Mouse (Mus musculus): ENCODE results near the gene Ndn. TPM values are rescaled to one million over a fixed set of nuclear protein-coding genes. Genes with fewer than 3 reads are reported as not detected.

Ndn gene
- 63.0 and 64.3 TPM in 2 replicates for polyA plus RNA-seq (2016; fragmentation: Nextera tagmentation; extraction: Ambion mirVana)

DNA sequence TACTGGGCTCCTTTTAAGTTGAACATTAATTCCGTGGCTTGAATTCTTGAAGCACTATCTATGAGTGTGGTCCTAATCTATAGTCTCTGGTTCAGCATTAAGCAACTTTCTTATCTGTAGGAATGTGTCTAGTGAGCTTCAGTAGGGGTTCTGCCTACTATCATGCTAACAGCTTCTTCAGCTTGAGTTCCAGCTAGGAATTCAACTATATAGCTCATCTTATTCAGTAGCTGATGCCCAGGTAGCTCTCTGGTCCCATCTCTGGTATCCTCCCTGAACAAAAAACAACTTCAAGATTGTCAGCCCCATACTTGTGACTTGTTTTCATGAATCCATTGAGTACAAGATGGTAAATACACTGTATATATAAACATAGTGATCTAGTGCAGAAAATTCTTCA, at the start of gene Ndn:
Gene Ndn, plus strand, starts transcription at position 301 of the 400 bp plus-strand sequence.
- Histone ChIP-seq H3K9ac (no peak within 1 kb of the TSS), H3K4me1 (replicated peaks) (0 out of 2 replicates have a peak, but pooled peaks cover 2% of the 10 kb centered on the region), H3K27ac (ENCODE audit: poor library complexity, severe bottlenecking) (no peak within 1 kb of the TSS), H3K36me3 (no peaks in the 10 kb centered on the region), H3K4me3 (no peak within 1 kb of the TSS), H3K9me3 (replicated peaks) (0 out of 2 replicates have a peak, but pooled peaks cover 6% of the 10 kb centered on the region), H3K27me3 (replicated peaks) (no peaks in the 10 kb centered on the region), H3K4me2 (no peak within 1 kb of the TSS)
- 26% methylated on average over 1 of the region's 1 CpGs for WGBS
- ATAC-seq (ENCODE audit: insufficient number of reproducible peaks, low FRiP score): no peak

DNA sequence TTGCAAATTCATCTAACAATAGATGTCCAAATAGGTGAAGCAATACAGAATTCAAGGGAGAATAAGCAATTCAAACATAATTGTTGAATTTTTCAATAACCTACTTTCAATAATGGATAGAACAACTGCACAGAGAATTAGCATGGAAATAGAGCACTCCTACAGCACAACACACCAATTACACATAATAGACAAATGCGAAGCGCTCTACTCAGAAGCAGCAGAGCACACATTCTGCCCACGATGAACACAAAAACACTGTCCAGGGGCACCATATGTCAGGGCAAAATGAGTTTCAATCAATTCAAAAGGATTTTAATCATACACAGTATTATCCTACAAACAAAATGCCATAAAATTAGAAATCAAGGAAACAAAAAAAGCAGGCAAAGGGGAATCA, 43.9 kb upstream of the Ndn start:
- Histone ChIP-seq H3K27me3 (replicated peaks) (no peaks in the 10 kb centered on the region), H3K36me3 (no peaks in the 10 kb centered on the region), H3K27ac (ENCODE audit: poor library complexity, severe bottlenecking) (no peak overlapping the region), H3K4me3 (no peak overlapping the region), H3K9ac (no peak overlapping the region), H3K4me1 (replicated peaks) (no peaks in the 10 kb centered on the region), H3K9me3 (replicated peaks) (no peaks in the 10 kb centered on the region), H3K4me2 (no peak overlapping the region)
- ATAC-seq (ENCODE audit: insufficient number of reproducible peaks, low FRiP score): no peak
- 81% methylated on average over 3 of the region's 3 CpGs for WGBS

DNA sequence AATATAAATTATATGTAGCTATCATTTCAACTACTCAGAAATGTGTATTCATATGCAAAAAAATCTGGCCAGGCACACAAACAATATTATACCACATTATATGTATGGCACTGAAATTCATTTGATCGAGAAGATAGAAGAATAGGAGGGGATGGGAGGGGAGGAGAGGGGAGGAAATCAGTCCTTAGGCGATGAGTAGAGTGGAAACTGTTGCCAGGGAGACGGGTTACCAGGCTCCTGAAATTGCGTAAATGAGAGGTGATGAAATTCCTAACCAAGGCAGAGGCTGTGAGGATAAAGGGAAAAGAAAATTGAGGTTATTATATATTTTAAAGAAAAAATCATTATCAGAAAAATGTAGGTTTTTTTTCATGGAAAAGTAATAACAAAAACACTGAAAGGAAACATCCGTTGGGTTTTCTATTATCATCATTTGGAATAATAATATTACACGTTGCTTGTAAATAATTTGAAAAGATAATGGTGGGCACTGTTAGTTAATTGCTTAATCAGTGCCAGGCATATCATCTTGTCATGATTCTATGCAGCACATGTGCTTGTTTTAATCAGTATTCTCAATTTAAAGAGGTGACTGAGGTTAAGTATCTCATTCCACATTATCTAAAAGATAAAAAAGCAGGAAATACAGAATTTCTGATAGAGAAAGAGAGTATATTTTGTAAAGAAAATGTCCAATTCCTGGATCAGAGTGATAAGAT, 39.3 kb upstream of the Ndn start:
- Histone ChIP-seq H3K27me3 (replicated peaks) (no peaks in the 10 kb centered on the region), H3K9me3 (replicated peaks) (0 out of 2 replicates have a peak, but pooled peaks cover 2% of the 10 kb centered on the region), H3K36me3 (no peaks in the 10 kb centered on the region), H3K4me3 (no peak overlapping the region), H3K4me1 (replicated peaks) (no peaks in the 10 kb centered on the region), H3K4me2 (no peak overlapping the region), H3K9ac (no peak overlapping the region), H3K27ac (ENCODE audit: poor library complexity, severe bottlenecking) (no peak overlapping the region)
- 43% methylated on average over 6 of the region's 6 CpGs for WGBS
- ATAC-seq (ENCODE audit: insufficient number of reproducible peaks, low FRiP score): no peak

DNA sequence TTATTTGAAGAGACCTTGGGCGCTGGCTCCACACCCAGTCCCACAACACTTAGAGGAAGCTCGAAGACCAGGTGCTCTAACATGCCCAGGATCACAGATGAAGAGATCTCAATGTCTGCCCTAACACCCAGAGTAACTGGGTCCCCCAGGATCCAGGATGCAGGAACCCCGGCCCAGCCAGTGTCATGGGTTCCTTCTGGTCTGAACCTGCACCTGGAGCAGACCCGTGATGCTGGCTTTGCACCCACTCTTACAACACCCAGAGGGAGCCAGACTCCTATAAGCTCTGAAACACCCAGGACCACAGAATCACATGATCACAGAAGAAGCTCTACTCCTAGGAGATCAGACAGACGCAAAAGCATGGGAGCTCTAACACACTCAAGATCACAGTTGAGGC, 29.6 kb upstream of the Ndn start:
- H3K36me3 ChIP-seq: no peaks in the 10 kb centered on the region

DNA sequence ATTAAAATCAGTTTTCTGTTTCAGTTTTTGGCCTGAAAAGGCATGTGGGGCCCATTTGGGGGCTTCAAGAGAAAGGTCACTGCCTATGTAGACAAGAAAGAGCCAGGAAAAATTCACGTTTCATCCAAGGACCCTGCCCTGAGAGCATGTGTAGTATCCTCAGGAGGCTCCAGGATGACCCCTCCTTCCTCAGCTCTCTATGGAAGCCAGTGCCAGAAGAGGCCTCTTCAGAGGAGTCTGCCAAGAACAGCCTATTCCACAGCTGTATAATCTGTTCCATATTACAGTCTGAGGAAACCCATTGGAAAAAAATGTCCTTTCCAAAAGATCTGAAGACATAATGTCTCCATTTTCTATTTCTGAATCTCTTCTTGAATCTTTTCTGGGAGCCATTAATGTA, 958 bp upstream of the Ndn start:
- Histone ChIP-seq H3K9me3 (replicated peaks) (0 out of 2 replicates have a peak, but pooled peaks cover 6% of the 10 kb centered on the region), H3K27me3 (replicated peaks) (no peaks in the 10 kb centered on the region), H3K4me2 (no peak overlapping the region), H3K4me3 (no peak overlapping the region), H3K9ac (no peak overlapping the region), H3K36me3 (no peaks in the 10 kb centered on the region), H3K4me1 (replicated peaks) (0 out of 2 replicates have a peak, but pooled peaks cover 2% of the 10 kb centered on the region), H3K27ac (ENCODE audit: poor library complexity, severe bottlenecking) (no peak overlapping the region)
- no peak for ATAC-seq (ENCODE audit: insufficient number of reproducible peaks, low FRiP score)
- WGBS: 24% methylated on average over 1 of the region's 1 CpGs

More for the DNA sequence above, 29.6 kb upstream of the Ndn start:
- Histone ChIP-seq H3K9me3 (replicated peaks) (peaks cover 6% of the 10 kb centered on the region; the same call in 1 of the 2 replicates), H3K27me3 (replicated peaks) (no peaks in the 10 kb centered on the region), H3K4me2 (no peak overlapping the region), H3K4me1 (replicated peaks) (no peaks in the 10 kb centered on the region), H3K27ac (ENCODE audit: poor library complexity, severe bottlenecking) (no peak overlapping the region), H3K4me3 (no peak overlapping the region), H3K9ac (no peak overlapping the region)
- 72% methylated on average over 5 of the region's 5 CpGs for WGBS
- ATAC-seq (ENCODE audit: insufficient number of reproducible peaks, low FRiP score): no peak

DNA sequence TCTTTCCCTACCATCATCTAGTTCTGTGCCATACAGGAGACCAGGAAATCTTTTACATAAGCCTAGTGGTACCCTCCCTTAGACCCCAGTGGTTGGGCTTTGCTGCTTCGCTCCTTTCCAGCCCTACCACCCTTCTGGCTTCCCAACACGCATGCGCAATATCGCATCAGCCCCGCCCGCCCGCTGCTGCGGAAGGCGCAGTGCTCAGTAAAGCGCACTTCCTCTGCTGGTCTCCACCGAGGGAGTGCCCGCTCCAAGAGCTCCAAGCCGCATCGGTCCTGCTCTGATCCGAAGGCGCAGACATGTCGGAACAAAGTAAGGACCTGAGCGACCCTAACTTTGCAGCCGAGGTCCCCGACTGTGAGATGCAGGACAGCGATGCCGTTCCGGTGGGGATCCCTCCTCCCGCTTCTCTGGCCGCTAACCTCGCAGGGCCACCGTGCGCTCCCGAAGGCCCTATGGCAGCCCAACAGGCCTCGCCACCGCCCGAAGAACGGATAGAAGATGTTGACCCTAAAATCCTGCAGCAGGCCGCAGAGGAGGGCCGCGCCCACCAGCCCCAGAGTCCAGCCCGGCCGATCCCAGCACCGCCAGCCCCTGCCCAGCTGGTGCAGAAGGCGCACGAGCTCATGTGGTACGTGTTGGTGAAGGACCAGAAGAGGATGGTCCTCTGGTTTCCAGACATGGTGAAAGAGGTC, 1.9 kb downstream of the Ndn start:
- ATAC-seq (ENCODE audit: insufficient number of reproducible peaks, low FRiP score): peak; percentile 90
- 10% methylated on average over 42 of the region's 42 CpGs for WGBS
- peak overlapping the region; percentile 65 for H3K9ac ChIP-seq
- no peak overlapping the region for H3K27ac ChIP-seq (ENCODE audit: poor library complexity, severe bottlenecking)
- H3K9me3 ChIP-seq (replicated peaks): 0 out of 2 replicates have a peak, but pooled peaks cover 6% of the 10 kb centered on the region
- H3K4me2 ChIP-seq: peak overlapping the region; percentile 66
- H3K4me3 ChIP-seq: peak overlapping the region; percentile 56
- H3K4me1 ChIP-seq (replicated peaks): 0 out of 2 replicates have a peak, but pooled peaks cover 2% of the 10 kb centered on the region
- H3K36me3 ChIP-seq: no peaks in the 10 kb centered on the region
- H3K27me3 ChIP-seq (replicated peaks): no peaks in the 10 kb centered on the region

DNA sequence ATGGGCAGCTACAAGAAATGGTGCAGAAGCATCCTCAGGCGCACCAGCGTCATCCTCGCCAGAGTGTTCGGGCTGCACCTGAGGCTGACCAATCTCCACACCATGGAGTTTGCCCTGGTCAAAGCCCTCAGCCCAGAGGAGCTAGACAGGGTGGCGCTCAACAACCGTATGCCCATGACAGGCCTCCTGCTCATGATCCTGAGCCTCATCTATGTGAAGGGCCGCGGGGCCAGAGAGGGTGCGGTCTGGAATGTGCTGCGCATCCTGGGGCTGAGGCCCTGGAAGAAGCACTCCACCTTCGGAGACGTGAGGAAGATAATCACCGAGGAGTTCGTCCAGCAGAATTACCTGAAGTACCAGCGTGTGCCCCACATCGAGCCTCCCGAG, 2.4 kb downstream of the Ndn start:
- H3K27ac ChIP-seq (ENCODE audit: poor library complexity, severe bottlenecking): no peak overlapping the region
- no peaks in the 10 kb centered on the region for H3K36me3 ChIP-seq
- H3K4me2 ChIP-seq: peak overlapping the region; percentile 66
- H3K9me3 ChIP-seq (replicated peaks): 0 out of 2 replicates have a peak, but pooled peaks cover 6% of the 10 kb centered on the region
- 0 out of 2 replicates have a peak, but pooled peaks have one; percentile 3 for ATAC-seq (ENCODE audit: insufficient number of reproducible peaks, low FRiP score)
- H3K9ac ChIP-seq: peak overlapping the region; percentile 65; the same call in 1 of the 2 replicates
- WGBS: 27% methylated on average over 17 of the region's 17 CpGs
- no peaks in the 10 kb centered on the region for H3K27me3 ChIP-seq (replicated peaks)
- 0 out of 2 replicates have a peak, but pooled peaks cover 2% of the 10 kb centered on the region for H3K4me1 ChIP-seq (replicated peaks)
- H3K4me3 ChIP-seq: peak overlapping the region; percentile 56

DNA sequence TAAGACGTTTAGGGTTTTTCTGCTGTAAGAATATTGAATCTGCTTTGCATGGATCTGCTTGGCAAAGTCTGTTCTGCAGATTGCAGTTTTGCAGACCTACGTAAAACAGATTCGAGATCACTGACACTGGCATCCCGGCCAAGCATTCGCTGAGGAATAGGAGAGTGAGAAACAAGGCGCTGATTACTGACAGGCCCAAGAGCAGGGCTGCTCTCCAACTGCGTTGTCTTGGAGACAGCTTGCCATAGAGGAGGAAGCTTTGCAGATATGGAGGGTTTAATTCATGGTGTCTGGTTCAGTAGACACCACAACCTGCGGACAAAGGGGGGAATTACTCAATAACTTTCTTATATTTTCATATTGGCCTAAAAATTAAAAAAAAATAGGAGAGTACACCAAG, 4.9 kb downstream of the Ndn start:
- H3K4me3 ChIP-seq: no peak overlapping the region
- ATAC-seq (ENCODE audit: insufficient number of reproducible peaks, low FRiP score): no peak
- H3K9me3 ChIP-seq (replicated peaks): 0 out of 2 replicates have a peak, but pooled peaks cover 6% of the 10 kb centered on the region
- no peak overlapping the region for H3K27ac ChIP-seq (ENCODE audit: poor library complexity, severe bottlenecking)
- H3K4me2 ChIP-seq: no peak overlapping the region
- no peaks in the 10 kb centered on the region for H3K36me3 ChIP-seq
- H3K9ac ChIP-seq: no peak overlapping the region
- 0 out of 2 replicates have a peak, but pooled peaks cover 2% of the 10 kb centered on the region for H3K4me1 ChIP-seq (replicated peaks)
- 32% methylated on average over 8 of the region's 8 CpGs for WGBS
- H3K27me3 ChIP-seq (replicated peaks): no peaks in the 10 kb centered on the region

DNA sequence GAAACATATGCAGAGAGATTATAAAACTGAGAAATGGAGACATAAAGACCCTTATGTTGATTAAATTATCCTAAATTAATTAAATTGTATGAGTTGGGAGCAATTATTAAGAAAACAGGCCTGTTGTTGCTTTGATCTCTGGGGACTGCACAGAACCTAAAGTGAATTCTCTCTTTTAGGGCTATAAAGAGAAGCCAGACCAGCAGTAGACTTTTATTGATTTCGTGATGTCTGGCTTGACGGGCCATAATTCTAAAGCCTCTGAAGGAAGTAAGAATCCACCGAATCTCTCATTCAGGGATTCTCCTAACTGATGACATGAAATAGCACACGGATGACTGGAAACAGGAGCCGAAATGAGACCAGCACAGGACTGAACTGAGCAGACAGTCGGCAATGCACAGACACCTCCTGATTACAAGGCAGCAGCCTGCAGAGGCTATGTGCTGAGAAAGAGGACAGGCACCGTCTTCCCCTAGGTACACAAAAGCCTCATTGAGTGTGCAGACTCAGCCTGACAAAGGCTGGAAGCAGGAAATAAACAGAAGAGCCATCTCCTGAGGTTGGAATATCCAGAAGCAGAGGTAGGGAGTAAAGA, 18.8 kb downstream of the Ndn start:
- 61% methylated on average over 7 of the region's 7 CpGs for WGBS
- Histone ChIP-seq H3K4me2 (no peak overlapping the region), H3K9me3 (replicated peaks) (no peaks in the 10 kb centered on the region; the same call in 1 of the 2 replicates), H3K27me3 (replicated peaks) (no peaks in the 10 kb centered on the region), H3K36me3 (no peaks in the 10 kb centered on the region), H3K4me1 (replicated peaks) (no peaks in the 10 kb centered on the region), H3K4me3 (no peak overlapping the region), H3K27ac (ENCODE audit: poor library complexity, severe bottlenecking) (no peak overlapping the region), H3K9ac (no peak overlapping the region)
- no peak for ATAC-seq (ENCODE audit: insufficient number of reproducible peaks, low FRiP score)

DNA sequence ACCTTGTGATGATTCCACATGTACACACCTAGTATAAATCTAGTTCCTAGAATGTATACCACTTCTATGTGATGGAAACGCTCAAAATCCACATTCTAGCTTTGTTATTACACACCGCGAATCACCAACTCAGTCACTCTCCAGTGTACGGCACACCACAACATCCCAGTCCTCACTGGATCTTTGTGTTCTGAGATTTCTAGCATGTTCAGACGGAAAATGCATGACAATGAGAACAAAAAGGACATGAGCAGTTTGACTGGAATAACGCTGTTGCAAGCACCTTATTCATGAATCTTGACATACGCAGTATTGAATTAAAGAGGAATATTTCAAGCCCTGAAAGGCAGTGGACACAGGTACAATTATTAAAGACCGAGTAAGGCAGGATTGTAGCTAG, 20.4 kb downstream of the Ndn start:
- no peak for ATAC-seq (ENCODE audit: insufficient number of reproducible peaks, low FRiP score)
- no peak overlapping the region for H3K4me3 ChIP-seq
- no peaks in the 10 kb centered on the region for H3K27me3 ChIP-seq (replicated peaks)
- no peaks in the 10 kb centered on the region; the same call in 1 of the 2 replicates for H3K9me3 ChIP-seq (replicated peaks)
- 74% methylated on average over 8 of the region's 8 CpGs for whole genome bisulfite sequencing
- H3K36me3 ChIP-seq: no peaks in the 10 kb centered on the region
- no peak overlapping the region for H3K9ac ChIP-seq
- no peaks in the 10 kb centered on the region for H3K4me1 ChIP-seq (replicated peaks)
- no peak overlapping the region for H3K27ac ChIP-seq (ENCODE audit: poor library complexity, severe bottlenecking)
- H3K4me2 ChIP-seq: no peak overlapping the region

DNA sequence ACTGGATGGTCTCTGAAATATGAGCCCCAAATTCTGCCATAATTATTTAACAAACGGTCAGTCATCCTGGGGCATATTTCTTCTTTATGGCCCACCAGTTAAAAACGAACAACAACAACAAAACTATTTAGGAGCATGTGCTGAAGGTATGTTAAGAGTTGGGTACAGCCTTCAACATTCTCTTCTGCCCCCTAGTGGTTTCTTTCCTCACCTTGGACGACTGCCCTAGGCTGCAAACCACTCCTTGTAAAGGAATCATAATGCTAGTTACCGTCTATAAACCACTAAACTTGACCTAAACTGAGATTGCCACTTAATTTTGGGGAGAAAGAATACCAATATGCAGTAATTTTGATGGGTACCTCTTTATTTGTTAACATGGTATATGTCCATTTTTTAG, 29.3 kb downstream of the Ndn start:
- no peak for ATAC-seq (ENCODE audit: insufficient number of reproducible peaks, low FRiP score)
- no peak overlapping the region for H3K9ac ChIP-seq
- no peaks in the 10 kb centered on the region for H3K27me3 ChIP-seq (replicated peaks)
- H3K4me3 ChIP-seq: no peak overlapping the region
- H3K4me1 ChIP-seq (replicated peaks): no peaks in the 10 kb centered on the region
- WGBS: 24% methylated on average over 4 of the region's 4 CpGs
- no peak overlapping the region for H3K4me2 ChIP-seq
- no peaks in the 10 kb centered on the region for H3K36me3 ChIP-seq
- H3K9me3 ChIP-seq (replicated peaks): peaks cover 23% of the 10 kb centered on the region
- no peak overlapping the region for H3K27ac ChIP-seq (ENCODE audit: poor library complexity, severe bottlenecking)
